Mouse (Mus musculus) neutrophil, adult 5-6 weeks (primary cell): ENCODE results near the gene S100b. TPM values are rescaled to one million over a fixed set of nuclear protein-coding genes. Genes with fewer than 3 reads are reported as not detected.

Experiments
- ATAC-seq: fragments of 151-379, 151-347 bp; 2 replicates; pipeline ENCODE4 v1.8.0; 2017; ENCODE audit warnings: mild to moderate bottlenecking, moderate TSS enrichment; ENCODE audit not compliant: insufficient number of reproducible peaks, poor library complexity, low FRiP score, severe bottlenecking; ENCODE audit errors: extremely low read depth
- total RNA-seq: library from RNA; stranded (forward); fragments of 200-1000 nt; gene quantifications from 2 replicates; pipeline ENCODE4 v1.2.3, GENCODE M21; 2017

The S100b gene
- not detected in 2 replicates for total RNA-seq

GRCm38 (mm10) chr10:76253536-76253935 lies at the start of gene S100b:
Gene S100b, plus strand, starts transcription at chr10:76253853.
- no peak for ATAC-seq

GRCm38 (mm10) chr10:76207262-76207796 lies 46.3 kb upstream of the S100b start:
- ATAC-seq = no peak

DNA sequence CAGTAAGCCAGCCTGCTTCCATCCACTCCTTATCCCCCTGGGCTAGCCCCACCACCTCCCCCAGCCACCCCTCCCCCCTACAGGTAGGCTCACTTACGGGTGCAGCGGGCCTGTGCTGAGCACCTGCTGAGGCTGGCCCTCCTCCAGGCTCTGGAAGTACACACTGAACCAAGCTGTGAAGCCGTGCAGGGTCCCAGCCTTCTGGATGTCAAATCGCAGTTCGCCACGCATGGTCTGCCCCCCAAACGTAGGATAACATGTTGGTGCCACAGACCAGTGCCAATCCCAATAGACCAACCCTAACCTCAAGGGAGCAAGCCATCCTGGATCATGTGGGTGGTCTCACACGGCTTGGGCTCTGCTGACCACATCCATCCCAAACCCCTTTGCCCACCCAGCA lies 44.4 kb upstream of the S100b start:
- ATAC-seq = no peak

GRCm38 (mm10) chr10:76210806-76211205 lies 42.8 kb upstream of the S100b start:
- ATAC-seq = no peak

DNA sequence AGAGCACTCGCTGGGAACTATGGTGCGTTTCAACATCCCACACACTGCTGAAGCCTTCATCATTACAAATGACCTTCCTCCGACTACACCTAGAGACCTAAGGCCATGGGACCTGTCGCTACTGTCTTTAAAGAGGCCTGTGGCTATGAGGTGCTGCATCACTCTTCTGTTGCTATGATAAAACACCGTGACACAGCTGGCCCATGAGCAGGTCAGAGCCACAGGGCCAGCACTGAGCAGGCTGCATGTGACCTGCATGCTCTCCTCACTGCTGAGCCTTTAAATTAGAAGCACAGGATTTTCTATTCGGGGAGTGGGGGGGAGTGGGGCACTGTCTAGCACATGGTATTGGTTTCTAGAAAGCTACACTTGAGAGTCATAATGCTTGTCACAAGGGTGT lies 41.5 kb upstream of the S100b start:
- no peak for ATAC-seq

DNA sequence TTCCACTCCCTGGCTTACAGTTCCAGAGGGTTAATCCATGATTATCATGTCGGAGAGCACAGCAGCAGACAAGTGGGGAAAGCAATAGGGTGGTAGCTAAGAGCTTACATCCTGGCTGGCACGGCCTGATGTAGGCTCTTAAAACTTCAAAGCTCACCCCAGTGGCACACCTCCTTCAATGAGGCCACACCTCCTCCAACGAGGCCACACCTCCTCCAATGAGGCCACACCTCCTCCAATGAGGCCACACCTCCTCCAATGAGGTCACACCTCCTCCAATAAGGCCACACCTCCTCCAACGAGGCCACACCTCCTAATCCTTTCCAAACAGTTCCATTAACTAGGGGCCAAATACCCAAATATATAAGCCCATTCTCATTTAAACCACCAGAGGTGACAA lies 39.5 kb upstream of the S100b start:
- ATAC-seq = no peak

- ATAC-seq = no peak
Observed at GRCm38 (mm10) chr10:76217056-76217455, 36.6 kb upstream of the S100b start.

DNA sequence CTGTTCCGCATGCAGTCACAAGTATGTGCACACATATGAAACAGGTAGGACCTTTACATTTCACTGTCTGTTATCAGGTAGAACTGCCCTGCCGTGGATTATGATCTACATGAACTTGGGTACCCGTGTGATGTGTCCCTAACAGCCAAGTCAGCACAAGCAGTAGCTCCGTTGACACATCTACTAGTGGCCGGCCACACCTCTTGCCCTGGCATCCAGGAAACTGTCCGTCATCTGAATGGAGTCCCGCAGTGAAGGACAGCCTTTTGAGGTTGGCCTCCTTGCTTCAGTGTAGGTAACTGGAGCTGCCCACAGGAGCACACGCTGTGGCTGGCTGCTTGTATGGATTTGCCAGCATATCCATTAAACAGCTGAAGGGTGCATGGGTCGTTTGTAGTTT lies 35.4 kb upstream of the S100b start:
- no peak for ATAC-seq

DNA sequence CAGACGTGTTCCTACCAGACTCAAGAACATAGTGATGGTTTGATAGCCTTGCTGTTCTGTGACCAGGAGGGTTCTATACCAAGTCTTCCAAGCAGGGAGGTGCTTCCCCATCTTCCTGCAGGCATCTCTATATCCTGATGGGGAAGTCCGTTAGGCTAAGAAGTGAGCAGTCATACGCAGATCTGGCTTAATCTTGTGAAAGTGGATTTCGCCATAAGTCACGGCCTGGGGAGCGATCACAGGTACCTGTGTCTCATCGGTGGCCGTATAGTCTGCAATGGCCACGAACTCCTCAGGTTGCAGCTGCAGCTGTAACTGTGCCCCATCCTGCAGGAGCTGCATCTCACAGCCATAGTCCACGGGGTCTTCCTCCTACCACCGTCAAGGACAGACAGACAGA lies 27.7 kb upstream of the S100b start:
- no peak for ATAC-seq

- no peak for ATAC-seq
Observed at GRCm38 (mm10) chr10:76229627-76230026, 24.0 kb upstream of the S100b start.

- peak; percentile 79 for ATAC-seq
Observed at GRCm38 (mm10) chr10:76237341-76238225, 16.1 kb upstream of the S100b start, which contains the start of gene Prmt2. Gene Prmt2, minus strand, starts transcription at chr10:76237865.

GRCm38 (mm10) chr10:76239401-76239800 lies 14.3 kb upstream of the S100b start:
- ATAC-seq = no peak

DNA sequence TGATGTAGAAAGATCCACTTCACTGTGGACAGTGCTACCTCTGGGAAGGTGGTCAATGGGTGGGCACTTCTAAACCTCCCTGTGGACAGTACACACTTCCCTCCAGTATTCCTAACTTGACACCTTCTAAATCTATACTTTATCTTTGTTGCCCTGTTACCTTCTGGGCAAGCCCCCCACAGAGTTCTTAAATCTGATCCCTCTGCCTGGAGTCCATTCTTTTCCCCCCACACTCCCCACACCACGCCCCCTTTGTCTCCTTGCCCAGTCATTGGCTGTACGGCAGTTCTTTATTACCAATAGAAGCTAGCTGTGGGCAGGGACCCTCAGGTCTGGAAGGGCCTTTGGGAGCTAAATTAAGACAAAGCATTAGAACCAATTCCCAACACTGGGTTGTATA lies 8.5 kb upstream of the S100b start:
- ATAC-seq = no peak

DNA sequence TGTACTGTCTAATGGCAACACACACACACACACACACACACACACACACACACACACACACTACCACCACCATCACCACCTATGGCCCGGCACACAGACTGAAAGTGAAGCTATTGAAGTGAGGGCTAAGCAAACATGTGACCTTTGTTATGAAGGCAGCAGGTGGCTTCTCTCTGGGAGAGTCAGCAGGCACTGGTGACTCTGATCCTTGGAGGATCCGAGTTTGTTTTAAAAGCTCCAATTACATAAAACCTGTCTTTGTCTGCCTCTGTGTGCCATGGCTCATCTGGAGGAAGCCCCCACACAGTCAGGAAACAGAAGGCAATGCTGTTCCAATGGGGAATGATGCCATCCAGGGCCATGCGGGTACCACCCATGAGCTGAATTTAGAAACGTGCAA lies 7.1 kb upstream of the S100b start:
- ATAC-seq = no peak

- ATAC-seq = no peak
Observed at GRCm38 (mm10) chr10:76247960-76248646, 5.5 kb upstream of the S100b start.

- no peak for ATAC-seq
Observed at GRCm38 (mm10) chr10:76248647-76248968, 5.0 kb upstream of the S100b start.

DNA sequence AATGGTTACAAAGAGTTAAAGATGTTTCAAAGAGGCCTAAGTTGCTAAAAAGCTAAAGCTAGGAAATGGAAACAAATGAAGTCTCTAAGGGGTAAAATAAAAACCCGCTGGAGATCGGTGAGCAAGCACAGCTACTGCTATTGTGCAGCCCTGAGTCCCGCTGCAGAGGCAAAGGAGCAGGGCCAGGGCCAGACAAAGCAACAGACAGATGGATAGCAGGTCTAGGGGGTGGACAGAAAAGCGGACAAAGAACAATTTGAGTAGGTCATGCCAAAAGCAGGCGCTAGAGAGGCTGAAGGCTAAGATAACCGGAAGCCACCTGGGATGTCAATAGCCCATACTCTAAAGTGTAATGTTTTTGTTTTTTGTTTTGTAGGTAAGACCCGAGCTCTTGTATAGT lies 2.8 kb upstream of the S100b start:
- no peak for ATAC-seq

- ATAC-seq = no peak
Observed at GRCm38 (mm10) chr10:76253079-76253478, 574 bp upstream of the S100b start.

DNA sequence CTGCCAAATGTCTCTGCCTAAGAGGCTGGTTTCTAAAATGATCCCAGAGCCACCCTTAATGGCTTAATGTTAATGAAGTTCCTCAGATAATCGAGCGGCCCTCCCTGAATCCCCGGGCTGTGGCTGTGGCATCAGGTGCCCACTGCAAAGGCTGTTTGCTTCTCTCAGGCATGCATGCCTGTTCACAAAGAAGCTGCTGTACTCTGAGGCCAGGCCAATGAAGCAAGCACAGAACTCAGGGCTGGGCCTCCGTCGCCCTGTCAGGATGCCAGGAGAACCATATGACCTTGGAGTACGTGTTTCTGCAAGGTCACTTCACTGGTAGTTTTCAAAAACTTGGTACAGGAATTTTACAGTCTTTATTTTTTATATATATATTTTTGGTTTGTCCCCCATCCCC lies 2.0 kb downstream of the S100b start:
- ATAC-seq = no peak

GRCm38 (mm10) chr10:76257231-76257630 lies 3.6 kb downstream of the S100b start:
- no peak for ATAC-seq
